Mouse (Mus musculus): Measurements from ENCODE around the gene Samm50.
A peak's percentile ranks its signal among the peaks of the same experiment; 100 is the strongest.

Samm50 gene

DNA sequence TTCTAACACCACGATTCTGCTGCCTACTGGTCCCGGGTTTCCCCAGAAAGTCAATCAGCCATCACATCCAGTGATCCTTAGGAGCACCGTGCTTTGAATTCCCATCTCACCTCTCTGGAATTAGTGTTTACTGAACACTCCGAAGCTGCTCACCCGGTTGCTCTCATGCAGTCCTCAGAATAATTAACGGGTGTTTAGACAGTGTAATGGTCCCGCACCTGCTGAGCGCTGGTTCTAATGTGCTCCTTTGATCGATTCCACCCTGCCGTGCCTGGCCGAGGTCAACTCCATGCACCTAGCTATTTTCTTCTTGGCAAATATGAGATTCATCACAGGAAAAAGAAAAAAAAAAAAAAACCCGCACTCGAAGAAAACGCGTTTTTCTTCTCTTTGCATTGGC is 46.5 kb downstream of the Samm50 start:
- no peak for DNase-seq (ENCODE audit: low spot score in 2 of 2)

DNA sequence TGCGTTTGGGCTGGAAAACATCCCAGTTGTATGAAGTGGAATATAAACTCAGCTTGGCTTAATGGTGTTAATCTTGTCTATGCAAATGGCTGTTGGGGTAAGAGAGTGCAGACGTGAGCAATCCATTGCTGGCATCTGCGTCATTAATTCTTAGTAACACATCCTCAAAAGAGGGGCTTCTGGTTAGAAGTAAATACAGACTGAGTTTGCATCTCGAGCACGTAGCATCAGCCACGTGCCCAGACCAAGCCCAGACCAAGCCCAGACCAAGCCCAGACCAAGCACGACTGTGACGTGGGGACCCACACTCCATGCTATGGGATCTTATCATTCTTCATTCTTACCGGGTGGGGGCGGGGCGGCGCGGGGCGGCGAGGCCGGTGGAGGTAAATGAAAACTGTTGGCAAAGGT is 47.0 kb downstream of the Samm50 start:
- DNase-seq (ENCODE audit: low spot score in 2 of 2) = no peak

DNA sequence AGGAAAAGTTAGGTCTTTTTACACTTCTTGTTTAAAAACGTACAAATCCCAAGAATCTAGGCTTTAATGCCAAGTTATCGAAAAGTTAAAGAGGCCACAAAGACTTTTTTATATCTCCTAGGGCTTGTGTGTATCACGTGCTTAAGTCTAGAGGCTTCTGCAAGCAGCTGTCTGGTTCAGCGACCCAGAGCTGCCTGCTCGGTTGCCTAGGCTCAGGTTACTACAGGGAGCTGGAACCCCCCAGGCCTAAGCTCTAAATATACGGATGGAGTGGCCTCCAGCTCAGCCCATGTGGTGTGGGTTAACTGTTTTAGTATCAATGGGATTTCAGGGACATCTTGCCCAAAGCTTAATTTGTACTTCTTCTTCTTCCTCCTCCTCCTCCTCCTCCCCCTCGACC is 49.5 kb downstream of the Samm50 start:
- no peak for DNase-seq (ENCODE audit: low spot score in 2 of 2)

DNA sequence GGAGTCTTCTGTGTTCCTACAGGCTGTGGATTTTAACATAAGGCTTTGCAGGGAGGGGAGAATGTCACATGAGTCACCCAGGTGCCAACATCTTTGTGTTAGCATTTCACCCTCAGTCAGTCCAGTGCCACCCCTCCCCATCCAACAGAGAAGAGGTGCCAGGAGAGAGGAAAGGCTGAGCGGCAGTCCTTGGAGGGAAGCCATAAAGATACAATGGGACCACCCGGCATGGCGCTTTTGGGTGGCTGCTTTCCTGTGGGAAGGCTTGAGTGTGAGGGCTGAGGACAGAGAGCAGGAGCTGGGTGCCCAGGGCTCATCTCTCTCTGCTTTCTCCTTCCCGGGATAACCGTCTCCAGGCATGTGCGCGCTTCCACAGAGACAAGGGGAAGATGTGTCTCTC is 53.1 kb downstream of the Samm50 start:
- DNase-seq (ENCODE audit: low spot score in 2 of 2) = no peak

DNA sequence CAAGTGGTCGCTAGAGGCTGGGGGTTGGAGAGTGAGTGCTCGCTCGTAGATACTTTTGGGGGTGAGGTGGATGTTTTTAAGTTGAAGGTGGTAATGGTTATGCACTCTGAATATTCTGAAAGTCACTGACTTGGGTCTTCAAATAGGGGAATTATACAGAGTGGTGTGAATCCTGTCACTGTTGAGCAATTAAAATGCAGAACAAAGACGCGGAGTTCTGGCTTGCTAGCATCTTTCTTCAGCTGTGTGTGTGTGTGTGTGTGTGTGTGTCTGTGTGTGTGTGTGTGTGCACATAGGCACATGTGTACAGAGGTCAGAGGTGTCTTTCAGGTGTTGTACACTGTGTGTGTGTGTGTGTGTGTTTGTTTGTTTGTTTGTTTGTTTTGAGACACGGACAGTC is 54.2 kb downstream of the Samm50 start:
- DNase-seq (ENCODE audit: low spot score in 2 of 2) = no peak

DNA sequence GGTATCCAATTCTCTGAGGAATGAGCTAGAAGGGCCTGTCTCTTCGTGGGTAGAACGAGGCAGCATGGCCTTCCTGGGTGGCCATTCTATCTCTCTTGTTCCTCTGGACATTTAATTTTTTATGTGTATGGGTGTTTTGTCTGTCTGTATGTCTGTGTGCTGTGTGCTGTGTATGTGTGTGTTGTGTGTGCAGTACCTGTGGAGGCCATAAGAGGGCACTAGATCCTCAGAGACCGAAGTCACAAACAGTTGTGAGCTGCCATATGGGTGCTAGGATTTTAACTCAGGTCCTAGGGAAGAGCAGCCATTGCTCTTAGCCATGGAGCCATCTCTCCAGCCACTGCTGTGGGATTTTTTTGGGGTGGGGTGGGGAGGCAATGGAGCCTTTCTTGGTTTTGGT is 55.3 kb downstream of the Samm50 start:
- DNase-seq (ENCODE audit: low spot score in 2 of 2) = no peak

DNA sequence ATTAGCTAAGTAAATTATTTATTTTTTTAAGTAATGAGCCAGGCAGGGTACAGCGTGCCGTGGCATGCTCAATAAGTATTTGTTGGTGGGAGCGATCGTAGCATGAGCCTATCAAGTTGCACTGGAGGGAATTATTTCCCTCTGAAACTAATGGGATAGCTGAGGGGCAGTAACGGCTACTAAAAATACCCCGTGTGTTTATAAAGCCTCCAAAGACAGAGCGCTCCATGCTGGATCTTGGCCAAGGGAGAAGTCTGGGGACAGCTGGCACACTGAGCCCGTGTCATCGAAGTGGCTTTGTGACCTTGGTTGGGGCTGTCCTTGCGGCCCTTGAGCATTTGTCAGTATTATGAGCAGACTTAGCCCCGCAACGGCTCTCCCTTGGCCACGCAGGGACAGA is 59.2 kb downstream of the Samm50 start:
- DNase-seq (ENCODE audit: low spot score in 2 of 2) = peak in 1 of 2 experiments; percentile 33

DNA sequence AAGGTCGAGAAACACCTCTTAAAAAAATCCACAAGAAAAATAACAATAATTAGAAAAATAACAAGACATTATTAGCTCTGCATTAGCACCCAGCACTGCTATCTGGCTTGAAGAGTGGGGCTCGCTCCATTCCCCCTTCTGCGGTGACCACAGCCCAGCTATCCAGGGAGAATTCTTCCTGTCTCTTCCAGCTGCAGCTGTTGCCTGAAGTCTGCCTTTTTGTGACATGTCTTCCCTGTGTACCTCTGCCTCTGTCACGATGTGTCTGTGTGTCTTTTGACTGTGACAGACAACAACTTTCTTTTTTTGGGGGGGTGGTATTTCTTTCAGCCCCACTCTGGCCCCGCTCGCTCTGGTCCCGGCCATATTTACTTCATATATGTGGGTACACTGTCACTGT is 60.6 kb downstream of the Samm50 start:
- DNase-seq (ENCODE audit: low spot score in 2 of 2) = no peak

DNA sequence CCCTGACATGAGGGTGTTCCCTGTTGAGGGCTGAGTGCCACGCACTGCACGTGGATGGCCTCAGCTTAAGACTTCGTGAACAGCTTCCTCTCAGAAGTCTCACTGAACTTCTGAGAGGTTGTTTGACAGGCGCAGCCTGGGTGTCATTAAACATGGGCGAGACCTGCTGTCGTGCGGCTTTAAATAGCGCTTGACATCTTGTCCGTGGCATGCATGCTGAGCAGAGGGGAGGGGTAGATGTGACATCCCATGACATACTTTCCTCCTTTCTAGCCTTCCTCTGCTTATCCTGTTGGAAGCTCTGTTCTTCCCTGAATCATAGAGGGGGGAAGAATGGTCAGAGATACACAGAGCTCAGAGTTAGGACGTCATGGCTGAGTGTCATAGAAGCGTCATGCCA is 61.7 kb downstream of the Samm50 start:
- no peak for DNase-seq (ENCODE audit: low spot score in 2 of 2)

DNA sequence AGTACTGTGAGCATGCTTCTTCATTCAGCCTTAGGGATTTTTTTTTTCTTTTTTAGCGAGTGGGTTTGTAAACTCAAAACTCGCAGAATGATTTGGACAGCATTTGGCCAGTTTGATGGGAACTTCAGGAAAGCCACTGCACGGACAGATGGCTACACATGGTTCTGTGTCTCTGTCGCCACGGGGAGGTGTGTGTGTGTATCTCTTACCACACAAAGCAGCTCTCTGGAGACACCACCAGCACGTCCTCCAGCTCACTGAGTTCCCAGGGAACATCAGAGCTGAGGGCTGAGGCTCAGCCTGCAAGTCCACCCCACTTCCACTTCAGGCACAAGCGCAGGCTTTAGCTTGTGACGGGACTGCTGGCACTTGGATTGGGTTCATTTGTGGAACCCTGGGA is 62.3 kb downstream of the Samm50 start:
- DNase-seq (ENCODE audit: low spot score in 2 of 2) = no peak

DNA sequence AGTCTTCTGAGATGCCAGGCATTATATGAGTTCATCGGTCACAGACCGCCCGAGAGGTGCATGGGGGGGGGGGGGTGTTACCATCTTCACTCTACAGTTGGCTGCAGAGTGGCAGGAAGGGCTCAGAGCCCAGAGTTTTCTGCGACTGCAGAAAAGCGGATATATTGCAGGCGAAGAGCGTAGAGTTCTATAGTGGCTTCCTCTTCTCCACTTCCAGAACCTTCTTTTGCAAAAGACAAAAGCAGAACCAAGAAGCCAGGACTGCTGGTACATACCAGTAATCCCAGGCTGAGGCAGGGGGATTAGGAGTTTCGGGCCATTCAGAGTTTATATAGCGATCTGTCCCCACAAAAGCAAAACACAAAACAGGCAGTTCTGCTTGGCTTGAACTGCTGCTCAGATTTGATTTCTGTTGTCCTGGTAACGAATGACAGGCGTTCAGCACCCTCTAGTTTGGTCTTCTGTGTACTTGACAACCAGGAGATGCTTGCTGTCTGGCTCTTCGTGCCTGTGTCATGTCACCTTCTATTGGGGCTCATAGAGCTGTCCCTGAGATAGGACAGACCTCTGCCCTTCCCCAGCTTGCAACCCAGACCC is 64.3 kb downstream of the Samm50 start:
- DNase-seq (ENCODE audit: low spot score in 2 of 2) = no peak

DNA sequence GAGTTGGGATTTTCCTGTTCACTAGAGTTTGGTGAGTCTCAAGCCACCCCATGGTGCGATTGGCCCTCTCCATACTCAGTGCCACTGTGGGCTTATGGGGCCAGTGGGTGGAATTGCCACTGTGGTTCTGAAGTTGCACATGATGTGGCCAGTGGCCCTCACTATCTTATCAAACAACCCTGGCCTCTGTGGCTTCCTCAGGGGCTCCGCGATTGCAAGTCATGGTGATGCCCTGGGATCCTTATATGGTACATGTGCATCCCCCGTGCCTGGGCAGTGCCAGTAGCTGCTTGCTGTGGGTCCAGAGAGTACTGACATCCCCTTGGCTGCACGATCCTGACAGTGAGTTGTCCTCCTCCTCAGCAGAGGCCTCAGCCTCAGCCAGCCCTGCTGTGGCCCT is 64.8 kb downstream of the Samm50 start:
- DNase-seq (ENCODE audit: low spot score in 2 of 2) = no peak

DNA sequence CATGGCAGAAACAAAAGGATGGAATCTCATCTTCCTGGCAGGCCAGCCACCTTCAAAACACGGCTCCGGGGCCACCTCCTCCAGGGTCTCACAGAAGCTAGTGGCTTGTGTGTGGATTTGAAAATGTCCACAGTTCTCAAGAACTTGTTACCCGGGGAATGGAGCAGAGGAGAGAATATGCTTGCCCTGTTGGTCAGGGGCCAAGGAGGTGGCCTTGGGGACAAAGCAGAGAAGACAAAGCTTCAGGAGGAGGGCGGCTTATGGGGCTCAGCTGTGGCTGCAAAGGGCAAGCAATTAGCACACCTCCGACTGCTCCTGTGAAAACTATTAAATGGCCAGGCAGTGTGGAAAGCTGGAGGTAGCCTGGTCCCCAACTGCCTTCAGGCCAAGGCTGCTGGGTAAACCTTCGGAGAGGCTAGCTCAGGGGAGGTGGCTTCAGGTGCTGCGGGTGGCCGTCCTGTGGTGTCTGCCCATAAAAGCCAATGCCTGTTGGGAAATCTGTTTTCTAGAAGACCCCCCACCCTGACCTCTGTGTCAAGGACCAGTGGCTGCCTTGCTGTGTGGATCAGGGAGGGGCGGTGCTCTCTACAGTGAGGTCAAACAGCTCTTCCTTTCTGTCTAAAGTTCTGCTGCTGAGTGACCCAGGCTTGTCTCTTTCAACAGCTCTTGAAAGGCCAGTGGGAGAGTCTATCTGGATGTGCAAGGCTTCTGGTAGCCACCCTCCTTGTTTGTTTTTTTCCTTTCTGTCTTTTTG is 66.7 kb downstream of the Samm50 start:
- DNase-seq (ENCODE audit: low spot score in 2 of 2) = no peak

DNA sequence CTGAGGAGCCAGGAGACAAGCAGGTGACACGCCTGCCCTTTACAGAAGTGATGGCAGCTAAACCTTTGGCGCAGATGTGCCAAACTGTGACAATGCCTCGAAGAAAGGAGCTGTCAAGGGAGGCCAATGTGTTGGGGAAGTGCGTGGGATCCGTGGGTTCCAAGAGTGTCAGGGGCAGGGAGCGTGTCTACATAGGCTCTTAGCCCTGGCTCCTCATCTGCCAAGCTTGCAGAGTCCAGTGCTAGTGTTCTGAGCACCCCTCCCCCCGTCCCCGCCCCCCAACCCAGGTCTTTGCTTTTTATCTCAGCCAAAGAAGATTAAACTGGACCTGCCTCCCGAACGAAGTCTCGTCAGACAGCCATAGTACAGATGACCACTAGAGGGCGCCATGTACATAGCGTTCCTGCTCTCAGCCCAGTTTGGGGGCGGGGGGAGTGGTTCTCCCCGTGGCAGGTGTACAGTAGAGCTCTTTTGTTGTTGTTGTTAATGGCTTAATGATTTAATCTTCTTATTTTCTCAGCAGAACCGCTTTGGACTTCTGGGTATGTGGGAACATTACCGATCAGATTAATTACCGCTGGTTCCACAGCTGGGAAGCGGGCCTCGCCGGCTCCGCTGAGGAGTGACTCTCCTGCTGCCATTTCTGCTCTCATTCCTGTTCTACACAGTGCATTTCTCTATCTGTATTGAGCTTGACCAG is 68.2 kb downstream of the Samm50 start:
- DNase-seq (ENCODE audit: low spot score in 2 of 2) = peak; percentile 78 to 87

DNA sequence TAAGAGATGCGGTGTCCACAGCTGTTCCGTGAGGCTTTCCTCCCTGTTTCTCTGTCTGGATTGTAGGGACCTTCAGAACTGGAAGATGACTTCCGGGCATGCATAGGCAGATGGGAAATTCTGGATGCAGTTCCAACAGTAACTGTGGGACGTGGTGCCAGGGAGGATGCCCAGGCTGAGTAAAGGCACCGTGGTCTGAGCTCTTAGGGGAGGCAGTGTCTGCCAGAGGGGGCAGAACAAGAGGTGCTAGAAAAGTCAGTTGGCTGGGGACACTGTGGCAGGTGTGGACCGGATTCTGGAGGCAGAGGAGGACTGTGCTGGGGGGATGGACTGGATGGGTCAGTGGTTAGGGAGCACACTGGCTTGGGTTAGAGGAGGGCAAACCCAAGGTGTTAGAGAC is 70.6 kb downstream of the Samm50 start:
- DNase-seq (ENCODE audit: low spot score in 2 of 2) = no peak

DNA sequence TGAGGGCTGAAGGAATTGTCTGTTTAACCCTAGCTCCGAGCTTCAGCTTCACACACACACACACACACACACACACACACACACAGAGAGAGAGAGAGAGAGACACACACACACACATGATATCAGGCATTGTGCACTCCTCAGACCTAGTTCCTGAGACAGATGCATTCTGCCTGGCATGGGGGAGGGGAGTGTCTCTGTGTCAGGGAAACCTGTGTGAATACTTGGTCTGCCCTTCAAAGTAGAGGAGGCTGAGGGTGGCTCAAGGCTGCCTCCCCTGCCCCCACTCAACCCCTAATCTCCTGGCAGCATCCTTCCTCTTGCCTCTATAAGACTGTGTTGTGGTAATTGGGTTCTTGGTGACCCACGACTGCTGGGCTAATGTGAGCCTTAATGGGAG is 71.5 kb downstream of the Samm50 start:
- no peak for DNase-seq (ENCODE audit: low spot score in 2 of 2)

DNA sequence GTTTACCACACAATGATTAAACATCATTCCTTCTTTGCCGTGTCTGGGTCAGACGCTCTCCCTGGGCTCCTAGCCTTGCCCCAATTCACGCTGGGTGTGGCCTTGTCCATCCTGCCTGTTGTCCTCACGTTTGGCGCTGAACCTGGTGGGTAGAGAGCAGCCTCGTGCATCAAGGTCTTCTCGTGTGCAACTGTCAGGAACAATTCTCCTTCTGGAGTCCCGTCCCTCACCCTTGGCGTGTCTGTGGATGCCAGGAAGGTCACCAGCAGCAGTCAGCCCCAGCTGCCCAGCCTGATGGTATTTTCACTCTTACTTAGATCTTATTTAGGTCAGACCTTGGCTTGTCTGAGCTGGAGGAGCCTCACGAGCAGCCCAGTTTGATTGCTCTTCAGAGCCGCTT is 73.1 kb downstream of the Samm50 start:
- DNase-seq (ENCODE audit: low spot score in 2 of 2) = no peak

DNA sequence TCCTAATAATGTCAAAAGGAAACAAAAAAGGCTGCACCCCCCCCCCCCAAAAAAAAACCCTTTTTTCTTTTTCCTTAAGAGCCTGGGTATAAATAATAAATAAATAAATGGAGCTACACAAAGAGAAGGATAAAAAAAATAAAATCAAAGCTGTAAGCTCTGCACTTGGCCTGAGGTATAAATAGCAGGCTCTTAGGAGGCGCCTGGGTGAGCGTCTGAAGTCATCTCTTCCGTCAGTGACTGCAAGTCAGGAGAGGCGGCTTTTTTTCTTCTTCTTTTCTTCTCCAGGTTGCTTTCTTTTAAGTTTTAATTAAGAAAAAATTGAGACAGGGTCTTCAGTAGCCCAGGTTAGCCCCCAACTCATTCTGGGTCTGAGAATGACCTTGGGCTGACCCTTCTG is 74.2 kb downstream of the Samm50 start:
- DNase-seq (ENCODE audit: low spot score in 2 of 2) = no peak

Measured in cerebellum, postnatal 4 days (tissue).